Mouse (Mus musculus) MEL (cell line): ENCODE data around the gene Mif. TPM values are rescaled to one million over a fixed set of nuclear protein-coding genes. Genes with fewer than 3 reads are reported as not detected.

Experiments
- DNase-seq: peaks from one replicate; pipeline ENCODE4 v3.0.0; 2011; ENCODE audit warnings: low read depth, low spot score
- H3K27ac ChIP-seq: 2 replicates; pipeline ENCODE4 v1.5.1; 2012; ENCODE audit warnings: low read depth, mild to moderate bottlenecking, control low read depth, low read length, moderate library complexity; ENCODE audit not compliant: control insufficient read depth
- H3K27me3 ChIP-seq, 2 experiments: fragments of 150-350 bp in 1 of 2; sonication (generic) in 1 of 2; 2 replicates each; pipeline ENCODE4 v1.6.1; 2012; ENCODE audit warnings: low read length in 2 of 2, mild to moderate bottlenecking in 2 of 2, improper control_type of control experiment in 1 of 2, moderate library complexity in 1 of 2; ENCODE audit not compliant: insufficient read depth in 2 of 2, control insufficient read depth in 1 of 2
- H3K36me3 ChIP-seq, 2 experiments: 2 replicates each; pipeline ENCODE4 v1.6.1; 2012 to 2014; ENCODE audit warnings: low read length in 2 of 2, improper control_type of control experiment in 1 of 2, inconsistent platforms in 1 of 2, mild to moderate bottlenecking in 1 of 2; ENCODE audit not compliant: insufficient read depth in 2 of 2, control insufficient read depth in 1 of 2
- H3K4me1 ChIP-seq, 2 experiments: fragments of 150-350 bp in 1 of 2; sonication (generic) in 1 of 2; 2 replicates each; pipeline ENCODE4 v1.6.1; 2012; ENCODE audit warnings: low read length in 2 of 2, improper control_type of control experiment in 1 of 2, mild to moderate bottlenecking in 1 of 2; ENCODE audit not compliant: insufficient read depth in 2 of 2, control insufficient read depth in 1 of 2
- H3K4me3 ChIP-seq, 2 experiments: fragments of 150-350 bp in 1 of 2; sonication (generic) in 1 of 2; 2 replicates each; pipeline ENCODE4 v1.5.1; 2012; ENCODE audit warnings: low read depth in 2 of 2, low read length in 2 of 2, mild to moderate bottlenecking in 2 of 2, moderate library complexity in 2 of 2, control low read depth in 1 of 2, improper control_type of control experiment in 1 of 2; ENCODE audit not compliant: control insufficient read depth in 1 of 2, insufficient read depth in 1 of 2
- H3K79me2 ChIP-seq: 2 replicates; pipeline ENCODE4 v1.6.1; 2012; ENCODE audit warnings: mild to moderate bottlenecking, low read length, moderate library complexity; ENCODE audit not compliant: control insufficient read depth, poor library complexity, insufficient read depth
- H3K9ac ChIP-seq: 2 replicates; pipeline ENCODE4 v1.6.1; 2012; ENCODE audit warnings: low read depth, mild to moderate bottlenecking, control low read depth, low read length, moderate library complexity; ENCODE audit not compliant: control insufficient read depth, poor library complexity, severe bottlenecking
- H3K9me3 ChIP-seq: fragments of 150-350 bp; sonication (generic); replicated peaks from 2 replicates; pipeline ENCODE4 v1.6.1; 2012; ENCODE audit warnings: mild to moderate bottlenecking, low read length, improper control_type of control experiment, moderate library complexity; ENCODE audit not compliant: insufficient read depth
- BHLHE40 ChIP-seq: IDR thresholded peaks from 2 replicates; pipeline ENCODE4 v1.6.1; 2012; ENCODE audit warnings: low read depth, mild to moderate bottlenecking, inconsistent platforms, low read length, improper control_type of control experiment, borderline replicate concordance
- CHD1 ChIP-seq: IDR thresholded peaks from 2 replicates; pipeline ENCODE4 v1.6.1; 2012; ENCODE audit warnings: low read depth, mild to moderate bottlenecking, inconsistent platforms, low read length, improper control_type of control experiment
- CHD2 ChIP-seq: IDR thresholded peaks from 2 replicates; pipeline ENCODE4 v1.6.1; 2011; ENCODE audit warnings: low read length, improper control_type of control experiment
- CTCF ChIP-seq, 3 experiments: IDR thresholded peaks in 2 of 3; conservative IDR thresholded peaks in 1 of 3; 2 replicates each; pipeline ENCODE4 v1.5.1; 2011 to 2012; ENCODE audit warnings: low read length in 3 of 3, low read depth in 2 of 3, mild to moderate bottlenecking in 2 of 3, improper control_type of control experiment in 1 of 3, inconsistent platforms in 1 of 3, mixed read lengths in 1 of 3, moderate library complexity in 1 of 3; ENCODE audit not compliant: control insufficient read depth in 1 of 3, insufficient read depth in 1 of 3, poor library complexity in 1 of 3, severe bottlenecking in 1 of 3
- ELF1 ChIP-seq: IDR thresholded peaks from 2 replicates; pipeline ENCODE4 v1.6.1; 2014; ENCODE audit warnings: low read depth, mild to moderate bottlenecking, inconsistent platforms, low read length, improper control_type of control experiment, moderate library complexity
- GABPA ChIP-seq: IDR thresholded peaks from 2 replicates; pipeline ENCODE4 v1.6.1; 2012; ENCODE audit warnings: low read depth, mild to moderate bottlenecking, inconsistent platforms, low read length, improper control_type of control experiment, moderate library complexity
- GATA1 ChIP-seq: IDR thresholded peaks from 2 replicates; pipeline ENCODE4 v1.6.1; 2011; ENCODE audit warnings: low read depth, low read length, improper control_type of control experiment
- JUND ChIP-seq: IDR thresholded peaks from 2 replicates; pipeline ENCODE4 v1.6.1; 2011; ENCODE audit warnings: low read depth, mild to moderate bottlenecking, improper control_type of control experiment, low read length
- MAFK ChIP-seq: IDR thresholded peaks from 2 replicates; pipeline ENCODE4 v1.6.1; 2011; ENCODE audit warnings: low read depth, mild to moderate bottlenecking, low read length, improper control_type of control experiment, borderline replicate concordance
- MAZ ChIP-seq: IDR thresholded peaks from 2 replicates; pipeline ENCODE4 v1.6.1; 2012; ENCODE audit warnings: low read depth, mild to moderate bottlenecking, inconsistent platforms, low read length, improper control_type of control experiment
- MEF2A ChIP-seq: IDR thresholded peaks from 2 replicates; pipeline ENCODE4 v1.6.1; 2014; ENCODE audit warnings: low read depth, mild to moderate bottlenecking, inconsistent platforms, low read length, improper control_type of control experiment; ENCODE audit not compliant: poor library complexity, insufficient replicate concordance, severe bottlenecking; ENCODE audit errors: extremely low read depth
- MXI1 ChIP-seq: IDR thresholded peaks from 2 replicates; pipeline ENCODE4 v1.6.1; 2011; ENCODE audit warnings: mild to moderate bottlenecking, low read depth, low read length, improper control_type of control experiment
- MYB ChIP-seq: IDR thresholded peaks from 2 replicates; pipeline ENCODE4 v1.6.1; 2011; ENCODE audit warnings: mild to moderate bottlenecking, low read depth, low read length, improper control_type of control experiment
- NRF1 ChIP-seq: IDR thresholded peaks from 2 replicates; pipeline ENCODE4 v1.6.1; 2014; ENCODE audit warnings: low read depth, mild to moderate bottlenecking, inconsistent platforms, low read length, improper control_type of control experiment, moderate library complexity; ENCODE audit not compliant: poor library complexity, insufficient read depth, severe bottlenecking
- POLR2AphosphoS5 ChIP-seq: IDR thresholded peaks from 2 replicates; pipeline ENCODE4 v1.6.1; 2012; ENCODE audit warnings: low read depth, borderline replicate concordance, mild to moderate bottlenecking, inconsistent platforms, low read length, moderate library complexity, mixed read lengths
- RAD21 ChIP-seq: IDR thresholded peaks from 2 replicates; pipeline ENCODE4 v1.6.1; 2011; ENCODE audit warnings: mild to moderate bottlenecking, low read depth, low read length, improper control_type of control experiment
- RCOR1 ChIP-seq: IDR thresholded peaks from 2 replicates; pipeline ENCODE4 v1.6.1; 2012; ENCODE audit warnings: low read depth, mild to moderate bottlenecking, inconsistent platforms, low read length, improper control_type of control experiment
- USF2 ChIP-seq, 2 experiments: IDR thresholded peaks; 2 replicates each; pipeline ENCODE4 v1.6.1; 2011 to 2012; ENCODE audit warnings: improper control_type of control experiment in 2 of 2, low read length in 2 of 2, borderline replicate concordance in 1 of 2, inconsistent platforms in 1 of 2, low read depth in 1 of 2, mild to moderate bottlenecking in 1 of 2; ENCODE audit not compliant: insufficient read depth in 1 of 2
- ZC3H11A ChIP-seq: IDR thresholded peaks from 2 replicates; pipeline ENCODE4 v1.6.1; 2012; ENCODE audit warnings: low read depth, mild to moderate bottlenecking, inconsistent platforms, low read length, improper control_type of control experiment
- ZKSCAN1 ChIP-seq: IDR thresholded peaks from 2 replicates; pipeline ENCODE4 v1.6.1; 2012; ENCODE audit warnings: low read depth, mild to moderate bottlenecking, inconsistent platforms, low read length, improper control_type of control experiment, moderate library complexity
- ZMIZ1 ChIP-seq: IDR thresholded peaks from 2 replicates; pipeline ENCODE4 v1.6.1; 2012; ENCODE audit warnings: low read depth, mild to moderate bottlenecking, inconsistent platforms, low read length, improper control_type of control experiment, moderate library complexity
- ZNF384 ChIP-seq: IDR thresholded peaks from 2 replicates; pipeline ENCODE4 v1.6.1; 2012; ENCODE audit warnings: low read depth, mild to moderate bottlenecking, inconsistent platforms, low read length, improper control_type of control experiment
- polyA plus RNA-seq, 2 experiments: library from polyadenylated mRNA; stranded (reverse) in 1 of 2; unstranded in 1 of 2; fragments of >175 nt in 1 of 2; fragments of >200 nt in 1 of 2; gene quantifications; 2 replicates each; pipeline versions ENCODE4 v1.2.1 to v1.2.4; 2012; ENCODE audit warnings: low replicate concordance in 2 of 2, low read depth in 1 of 2; ENCODE audit not compliant: insufficient read length in 2 of 2, insufficient read depth in 1 of 2, missing spikeins in 1 of 2
- total RNA-seq: library from RNA; depleted of rRNA; stranded (reverse); fragments of 300-350 nt; gene quantifications from 2 replicates; pipeline ENCODE4 v1.2.3, GENCODE M21; 2012

Mif gene
- total and polyA plus RNA-seq, 3 experiments = 817 to 2,606 (median 862) TPM

DNA sequence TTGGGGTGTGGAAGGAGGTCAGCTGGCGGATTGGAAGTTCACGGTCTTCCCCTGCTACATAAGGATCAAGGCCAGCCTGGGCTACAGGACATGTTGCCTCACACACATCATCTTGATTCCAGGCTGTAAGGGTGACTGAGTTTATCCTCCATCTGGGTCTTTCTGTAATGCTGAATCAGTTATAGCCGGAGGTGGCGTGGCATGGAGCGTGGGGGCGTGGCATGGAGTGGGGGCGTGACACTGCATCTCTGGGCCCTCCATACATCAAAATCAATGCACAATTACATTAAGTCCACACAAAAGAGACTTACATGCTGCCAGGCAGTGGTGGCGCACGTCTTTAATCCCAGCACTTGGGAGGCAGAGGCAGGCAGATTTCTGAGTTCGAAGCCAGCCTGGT lies 20.3 kb upstream of the Mif start:
- Histone ChIP-seq H3K27me3 (no peaks in the 10 kb centered on the region; a peak in 1 of 4 replicates), H3K4me1 (no peaks in the 10 kb centered on the region), H3K36me3 (no peaks in the 10 kb centered on the region), H3K4me3 (no peak overlapping the region), H3K27ac (no peak overlapping the region), H3K79me2 (no peaks in the 10 kb centered on the region), H3K9ac (no peak overlapping the region), H3K9me3 (no peaks in the 10 kb centered on the region)
- DNase-seq = no peak
- no peak for TF ChIP-seq USF2 (IDR thresholded peaks at IDR 0.05; ENCODE audit: borderline replicate concordance in 1 of 2, insufficient read depth in 1 of 2, low read depth in 1 of 2, low read length in 2 of 2)
- TF ChIP-seq ZC3H11A = no peak
- no peak for TF ChIP-seq CTCF (IDR thresholded peaks at IDR 0.05 in 2 of 3, conservative IDR thresholded peaks at IDR 0.05 in 1 of 3; ENCODE audit: control insufficient read depth in 1 of 3, insufficient read depth in 1 of 3, low read depth in 2 of 3, low read length in 3 of 3, poor library complexity in 1 of 3, severe bottlenecking in 1 of 3)
- TF ChIP-seq BHLHE40 = no peak
- TF ChIP-seq MEF2A = no peak
- TF ChIP-seq RAD21 = no peak
- no peak for TF ChIP-seq GABPA
- no peak for TF ChIP-seq MAFK
- no peak for TF ChIP-seq RCOR1
- TF ChIP-seq ZKSCAN1 = no peak
- TF ChIP-seq POLR2AphosphoS5 = no peak
- no peak for TF ChIP-seq MYB

DNA sequence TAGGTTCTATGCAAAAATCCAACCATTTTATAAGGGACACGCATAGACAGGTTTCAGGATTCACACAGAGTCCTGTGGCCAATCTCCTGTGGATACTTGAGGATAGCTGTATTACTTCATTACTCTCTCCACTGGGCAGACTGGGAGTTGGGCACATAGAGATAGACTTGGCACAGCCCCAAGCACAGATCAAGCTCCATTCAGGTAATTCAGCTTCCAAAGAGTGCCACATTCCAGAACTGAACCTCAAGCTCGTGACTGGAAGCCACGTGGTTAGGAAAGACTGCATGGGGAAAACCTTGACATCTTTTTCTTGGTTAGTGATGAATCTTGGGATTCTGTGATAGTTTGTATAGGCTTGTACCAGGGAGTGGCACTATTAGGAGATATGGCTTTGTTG lies 18.8 kb upstream of the Mif start:
- no peak overlapping the region for H3K9ac ChIP-seq
- no peaks in the 10 kb centered on the region for H3K79me2 ChIP-seq
- no peak overlapping the region for H3K4me3 ChIP-seq
- H3K4me1 ChIP-seq = no peaks in the 10 kb centered on the region
- H3K27me3 ChIP-seq = no peaks in the 10 kb centered on the region; a peak in 1 of 4 replicates
- no peak for DNase-seq
- no peaks in the 10 kb centered on the region for H3K9me3 ChIP-seq
- TF ChIP-seq MEF2A (no peak), ZMIZ1 (no peak), ELF1 (no peak), CHD1 (no peak), MAZ (no peak), RCOR1 (no peak), JUND (no peak), GATA1 (no peak), CHD2 (no peak), MXI1 (no peak), NRF1 (no peak), ZNF384 (no peak)
- H3K36me3 ChIP-seq = no peaks in the 10 kb centered on the region
- H3K27ac ChIP-seq = no peak overlapping the region
